Mouse (Mus musculus) hindbrain, embryonic 15.5 days (tissue): Measurements from ENCODE around the gene Med31. TPM values are rescaled to one million over a fixed set of nuclear protein-coding genes. Genes with fewer than 3 reads are reported as not detected.
"Not testable (repeated sequence)": the region's sequence is repeated elsewhere in the genome, so short reads cannot be mapped to it uniquely, and the experiment has no call there.

Experiments used
- ATAC-seq: fragments of 200-750 bp; cut with Nextera tagmentation; 2 replicates; pipeline ENCODE4 v1.8.0; 2017; ENCODE audit warnings: low read depth, moderate number of reproducible peaks, moderate TSS enrichment; ENCODE audit not compliant: low FRiP score
- H3K27ac ChIP-seq: fragments of 300-500 bp; sonication (generic); replicated peaks from 2 replicates; pipeline ENCODE4 v1.5.1; 2015; ENCODE audit warnings: mild to moderate bottlenecking, inconsistent platforms
- H3K27me3 ChIP-seq: fragments of 300-500 bp; sonication (generic); 2 replicates; pipeline ENCODE4 v1.6.1; 2015; ENCODE audit warnings: control low read depth, inconsistent platforms
- H3K36me3 ChIP-seq: fragments of 300-500 bp; sonication (generic); 2 replicates; pipeline ENCODE4 v1.6.1; 2015; ENCODE audit warnings: control low read depth, inconsistent platforms
- H3K4me1 ChIP-seq: fragments of 300-500 bp; sonication (generic); replicated peaks from 2 replicates; pipeline ENCODE4 v1.6.1; 2015; ENCODE audit warnings: control low read depth, inconsistent platforms
- H3K4me2 ChIP-seq: fragments of 300-500 bp; sonication (generic); 2 replicates; pipeline ENCODE4 v1.6.1; 2015; ENCODE audit warnings: moderate library complexity, mild to moderate bottlenecking, inconsistent platforms
- H3K4me3 ChIP-seq: fragments of 300-500 bp; sonication (generic); 2 replicates; pipeline ENCODE4 v1.5.1; 2015; ENCODE audit warnings: mild to moderate bottlenecking, inconsistent platforms
- H3K9ac ChIP-seq: fragments of 300-500 bp; sonication (generic); 2 replicates; pipeline ENCODE4 v1.6.1; 2015; ENCODE audit warnings: inconsistent platforms
- H3K9me3 ChIP-seq: fragments of 300-500 bp; sonication (generic); 2 replicates; pipeline ENCODE4 v1.6.1; 2016; ENCODE audit warnings: control low read depth, inconsistent platforms
- WGBS: fragments of 180-500 bp; shearing (Covaris S2); methylation state at CpG from one replicate; pipeline ENCODE4 v1.1.7; 2015; 5-methylcytosine and 5-hydroxymethylcytosine counted together
- polyA plus RNA-seq: library from polyadenylated mRNA; unstranded; fragments of >200 nt; fragmentation: Nextera tagmentation; extraction: Ambion mirVana; gene quantifications from 2 replicates; pipeline ENCODE4 v1.2.1, GENCODE M21; 2015

Gene Med31
- polyA plus RNA-seq, 1 experiment from 2014 or later, result 50.5 TPM

- peaks cover 41% of the 10 kb centered on the region for H3K36me3 ChIP-seq
- H3K4me3 ChIP-seq, result no peak overlapping the region
- no peak for ATAC-seq
- H3K27ac ChIP-seq, result no peak overlapping the region
- H3K9me3 ChIP-seq, result no peaks in the 10 kb centered on the region
- no peak overlapping the region for H3K9ac ChIP-seq
- WGBS, result 73% methylated on average over 1 of the region's 1 CpGs
- no peaks in the 10 kb centered on the region for H3K4me1 ChIP-seq
- no peaks in the 10 kb centered on the region for H3K27me3 ChIP-seq
- H3K4me2 ChIP-seq, result no peak overlapping the region
These were observed 24.5 kb downstream of the Med31 start for GRCm38 (mm10) chr11:72190857-72191256.

GRCm38 (mm10) chr11:72184252-72184651 lies 31.1 kb downstream of the Med31 start:
- no peaks in the 10 kb centered on the region for H3K9me3 ChIP-seq
- WGBS, result 90% methylated on average over 4 of the region's 4 CpGs
- H3K36me3 ChIP-seq, result peaks cover 38% of the 10 kb centered on the region
- no peak overlapping the region for H3K4me3 ChIP-seq
- ATAC-seq, result no peak
- no peak overlapping the region for H3K4me2 ChIP-seq
- no peak overlapping the region for H3K27ac ChIP-seq
- no peaks in the 10 kb centered on the region for H3K4me1 ChIP-seq
- no peaks in the 10 kb centered on the region for H3K27me3 ChIP-seq
- H3K9ac ChIP-seq, result no peak overlapping the region

GRCm38 (mm10) chr11:72181136-72181535 lies 34.3 kb downstream of the Med31 start:
- no peaks in the 10 kb centered on the region for H3K27me3 ChIP-seq
- no peak for ATAC-seq
- no peaks in the 10 kb centered on the region for H3K9me3 ChIP-seq
- WGBS, result 90% methylated on average over 4 of the region's 4 CpGs
- no peak overlapping the region for H3K9ac ChIP-seq
- H3K36me3 ChIP-seq, result peaks cover 50% of the 10 kb centered on the region
- H3K4me1 ChIP-seq, result no peaks in the 10 kb centered on the region; the same call in 1 of the 2 replicates
- H3K4me2 ChIP-seq, result no peak overlapping the region
- H3K27ac ChIP-seq, result no peak overlapping the region
- H3K4me3 ChIP-seq, result no peak overlapping the region

- peaks cover 50% of the 10 kb centered on the region for H3K36me3 ChIP-seq
- ATAC-seq, result no peak
- H3K4me2 ChIP-seq, result no peak overlapping the region
- H3K4me3 ChIP-seq, result no peak overlapping the region
- H3K4me1 ChIP-seq, result no peaks in the 10 kb centered on the region; the same call in 1 of the 2 replicates
- no peak overlapping the region for H3K9ac ChIP-seq
- 90% methylated on average over 5 of the region's 5 CpGs for WGBS
- no peaks in the 10 kb centered on the region for H3K9me3 ChIP-seq
- H3K27ac ChIP-seq, result no peak overlapping the region
- H3K27me3 ChIP-seq, result no peaks in the 10 kb centered on the region
These were observed 34.8 kb downstream of the Med31 start for GRCm38 (mm10) chr11:72180556-72180955.

GRCm38 (mm10) chr11:72176553-72176952 lies 38.8 kb downstream of the Med31 start:
- no peak overlapping the region for H3K27ac ChIP-seq
- no peak overlapping the region for H3K4me3 ChIP-seq
- H3K36me3 ChIP-seq, result peaks cover 73% of the 10 kb centered on the region
- no peak overlapping the region for H3K9ac ChIP-seq
- H3K4me2 ChIP-seq, result no peak overlapping the region
- no peaks in the 10 kb centered on the region; the same call in 1 of the 2 replicates for H3K4me1 ChIP-seq
- ATAC-seq, result no peak
- no peaks in the 10 kb centered on the region for H3K9me3 ChIP-seq
- H3K27me3 ChIP-seq, result no peaks in the 10 kb centered on the region
- 22% methylated on average over 3 of the region's 3 CpGs for WGBS

- H3K9me3 ChIP-seq, result no peaks in the 10 kb centered on the region
- H3K9ac ChIP-seq, result no peak overlapping the region
- H3K4me2 ChIP-seq, result no peak overlapping the region
- no peaks in the 10 kb centered on the region; the same call in 1 of the 2 replicates for H3K4me1 ChIP-seq
- H3K4me3 ChIP-seq, result no peak overlapping the region
- WGBS, result 59% methylated on average over 5 of the region's 5 CpGs
- no peak overlapping the region for H3K27ac ChIP-seq
- no peaks in the 10 kb centered on the region for H3K27me3 ChIP-seq
- H3K36me3 ChIP-seq, result peaks cover 69% of the 10 kb centered on the region
- no peak for ATAC-seq
These were observed 39.4 kb downstream of the Med31 start for GRCm38 (mm10) chr11:72175966-72176365.

- H3K9ac ChIP-seq, result no peak overlapping the region
- no peaks in the 10 kb centered on the region; the same call in 1 of the 2 replicates for H3K4me1 ChIP-seq
- peaks cover 70% of the 10 kb centered on the region for H3K36me3 ChIP-seq
- no peak for ATAC-seq
- 97% methylated on average over 6 of the region's 6 CpGs for WGBS
- H3K9me3 ChIP-seq, result no peaks in the 10 kb centered on the region
- H3K4me3 ChIP-seq, result no peak overlapping the region
- no peaks in the 10 kb centered on the region for H3K27me3 ChIP-seq
- no peak overlapping the region for H3K27ac ChIP-seq
- H3K4me2 ChIP-seq, result no peak overlapping the region
These were observed 40.7 kb downstream of the Med31 start for GRCm38 (mm10) chr11:72174721-72175120.

- ATAC-seq, result no peak
- Histone ChIP-seq H3K27ac (no peak overlapping the region), H3K4me2 (no peak overlapping the region), H3K4me1 (no peaks in the 10 kb centered on the region; the same call in 1 of the 2 replicates), H3K9me3 (no peaks in the 10 kb centered on the region), H3K27me3 (no peaks in the 10 kb centered on the region), H3K36me3 (peaks cover 71% of the 10 kb centered on the region), H3K9ac (no peak overlapping the region), H3K4me3 (no peak overlapping the region)
- 91% methylated on average over 5 of the region's 5 CpGs for WGBS
These were observed 41.9 kb downstream of the Med31 start for GRCm38 (mm10) chr11:72173506-72173905.

- not testable (repeated sequence) for H3K27ac ChIP-seq, H3K9ac ChIP-seq, H3K27me3 ChIP-seq, H3K4me2 ChIP-seq, H3K4me1 ChIP-seq, H3K4me3 ChIP-seq, H3K9me3 ChIP-seq, ATAC-seq
- WGBS, result 72% methylated on average over 4 of the region's 4 CpGs
- peaks cover 72% of the 10 kb centered on the region for H3K36me3 ChIP-seq
These were observed 43.5 kb downstream of the Med31 start for GRCm38 (mm10) chr11:72171906-72172305.

GRCm38 (mm10) chr11:72169871-72170270 lies 45.5 kb downstream of the Med31 start:
- Histone ChIP-seq H3K36me3 (peaks cover 73% of the 10 kb centered on the region), H3K9ac (no peak overlapping the region)
- 88% methylated on average over 4 of the region's 4 CpGs for WGBS

GRCm38 (mm10) chr11:72163198-72163597 lies 52.2 kb downstream of the Med31 start:
- H3K4me3 ChIP-seq, result no peak overlapping the region
- 98% methylated on average over 2 of the region's 2 CpGs for WGBS
- no peak for ATAC-seq
- no peaks in the 10 kb centered on the region for H3K4me1 ChIP-seq
- H3K9ac ChIP-seq, result no peak overlapping the region
- H3K27ac ChIP-seq, result no peak overlapping the region
- H3K9me3 ChIP-seq, result no peaks in the 10 kb centered on the region
- H3K27me3 ChIP-seq, result no peaks in the 10 kb centered on the region
- no peak overlapping the region for H3K4me2 ChIP-seq
- H3K36me3 ChIP-seq, result peaks cover 63% of the 10 kb centered on the region

More at GRCm38 (mm10) chr11:72169871-72170270, 45.5 kb downstream of the Med31 start:
- Histone ChIP-seq H3K4me2 (no peak overlapping the region), H3K27ac (no peak overlapping the region), H3K9me3 (no peaks in the 10 kb centered on the region), H3K4me1 (no peaks in the 10 kb centered on the region), H3K27me3 (no peaks in the 10 kb centered on the region), H3K4me3 (no peak overlapping the region)
- no peak for ATAC-seq
